Mouse (Mus musculus) cerebellum, adult 2 months (tissue): ENCODE data around the gene Ccdc9b. TPM values are rescaled to one million over a fixed set of nuclear protein-coding genes. Genes with fewer than 3 reads are reported as not detected.

Experiments
- DNase-seq, 2 experiments: peaks; one replicate each; pipeline ENCODE4 v3.0.0; 2021
- H3K27ac ChIP-seq: fragments of 200-500 bp; 2 replicates; pipeline ENCODE4 v1.5.1; 2012; ENCODE audit warnings: low read length, control low read depth, inconsistent platforms; ENCODE audit not compliant: insufficient read depth
- H3K27me3 ChIP-seq: fragments of 200-500 bp; 2 replicates; pipeline ENCODE4 v1.6.1; 2012; ENCODE audit warnings: inconsistent platforms, mild to moderate bottlenecking, low read length, moderate library complexity; ENCODE audit not compliant: control insufficient read depth, insufficient read depth
- H3K4me1 ChIP-seq: fragments of 200-500 bp; 2 replicates; pipeline ENCODE4 v1.6.1; 2011; ENCODE audit warnings: low read length; ENCODE audit not compliant: control insufficient read depth, insufficient read depth
- H3K4me3 ChIP-seq: fragments of 200-500 bp; replicated peaks from 2 replicates; pipeline ENCODE3; 2011; ENCODE audit warnings: mild to moderate bottlenecking, low read depth, low read length, control low read depth; ENCODE audit not compliant: insufficient read depth
- CTCF ChIP-seq: fragments of 200-500 bp; IDR thresholded peaks from 2 replicates; pipeline ENCODE4 v1.5.1; 2011; ENCODE audit warnings: low read depth, mild to moderate bottlenecking, control low read depth, low read length, moderate library complexity, borderline replicate concordance; ENCODE audit not compliant: insufficient read depth
- POLR2A ChIP-seq: fragments of 200-500 bp; IDR thresholded peaks from 2 replicates; pipeline ENCODE4 v1.6.1; 2011; ENCODE audit warnings: low read length, control low read depth, borderline replicate concordance; ENCODE audit not compliant: insufficient read depth
- WGBS: fragments of 180-500 bp; shearing (Covaris S2); methylation state at CpG from one replicate; pipeline ENCODE4 v1.1.7; 2018; 5-methylcytosine and 5-hydroxymethylcytosine counted together
- polyA plus RNA-seq: library from polyadenylated mRNA; depleted of rRNA; stranded (reverse); fragments of >200 nt; gene quantifications from 2 replicates; pipeline ENCODE4 v1.2.3, GENCODE M21; 2012; rRNA removed

Gene Ccdc9b
- polyA plus RNA-seq, 1 experiment, result 8.5 TPM

DNA sequence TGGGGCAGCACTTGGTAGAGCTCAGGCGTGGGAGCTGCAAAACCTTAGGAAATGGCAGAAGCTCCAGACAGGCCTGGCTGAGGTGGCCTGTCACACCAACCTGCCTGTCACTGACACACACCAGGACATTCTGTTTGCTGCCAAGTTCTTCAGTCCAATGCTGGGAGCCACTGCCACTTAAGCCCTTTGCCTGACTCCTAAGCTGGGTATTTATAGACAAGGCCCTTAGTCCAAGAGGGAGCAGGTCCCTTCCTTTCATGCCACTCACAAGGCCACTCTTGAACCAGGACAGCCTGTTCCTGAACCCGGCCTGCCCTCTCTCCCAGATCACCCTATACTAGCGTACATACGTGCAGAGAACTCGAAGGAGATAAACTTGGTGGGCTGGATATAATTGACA, 45.8 kb downstream of the Ccdc9b start:
- Histone ChIP-seq H3K4me3 (no peak overlapping the region), H3K4me1 (peaks cover 7% of the 10 kb centered on the region; the same call in 1 of the 2 replicates), H3K27me3 (no peaks in the 10 kb centered on the region), H3K27ac (no peak overlapping the region)
- 80% methylated on average over 5 of the region's 5 CpGs for WGBS
- DNase-seq, result no peak
- TF ChIP-seq POLR2A (no peak), CTCF (no peak)

DNA sequence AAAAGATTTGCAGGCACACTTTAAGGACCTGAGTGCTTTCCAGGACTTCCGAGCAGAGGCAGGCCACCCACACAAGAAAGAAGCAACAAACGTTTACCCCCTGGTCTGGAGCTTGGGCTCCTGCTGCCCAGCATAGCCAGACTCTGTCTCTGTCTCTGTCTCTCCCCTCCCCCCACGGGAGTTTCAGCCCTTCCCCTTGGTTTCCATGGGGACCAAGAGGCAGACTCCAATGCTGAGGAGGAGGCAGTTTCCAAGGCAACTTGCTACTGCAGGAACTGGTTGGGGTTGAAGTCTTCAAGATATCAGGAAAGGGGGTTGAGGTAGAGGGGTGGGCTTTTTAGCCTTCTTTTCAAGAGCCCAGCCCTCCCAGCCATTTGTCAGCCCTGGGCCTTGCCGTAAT, 48.2 kb downstream of the Ccdc9b start:
- WGBS, result 41% methylated on average over 4 of the region's 4 CpGs
- no peak overlapping the region for H3K4me3 ChIP-seq
- no peak for DNase-seq
- H3K4me1 ChIP-seq, result peaks cover 7% of the 10 kb centered on the region; the same call in 1 of the 2 replicates
- H3K27me3 ChIP-seq, result no peaks in the 10 kb centered on the region
- H3K27ac ChIP-seq, result no peak overlapping the region
- TF ChIP-seq CTCF (no peak), POLR2A (no peak)

DNA sequence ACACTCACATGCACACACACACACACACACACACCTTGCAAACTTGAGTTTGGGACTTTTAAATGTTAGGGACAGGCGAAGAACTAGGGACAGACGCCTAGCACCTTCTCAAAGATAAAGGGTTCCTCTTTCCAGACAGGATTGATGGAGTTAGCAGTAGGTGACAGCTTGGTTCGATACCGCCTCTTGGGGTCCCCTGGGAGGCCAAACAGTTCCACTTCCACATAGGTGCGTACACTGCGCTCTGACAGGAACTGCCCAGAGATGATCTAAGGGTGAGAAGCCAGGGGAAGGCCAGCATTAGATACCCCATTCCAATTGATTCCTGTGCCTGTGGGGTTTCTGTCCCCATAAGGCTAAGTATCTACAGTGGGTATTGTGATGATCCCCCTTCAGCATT, 48.8 kb downstream of the Ccdc9b start:
- no peak for DNase-seq

DNA sequence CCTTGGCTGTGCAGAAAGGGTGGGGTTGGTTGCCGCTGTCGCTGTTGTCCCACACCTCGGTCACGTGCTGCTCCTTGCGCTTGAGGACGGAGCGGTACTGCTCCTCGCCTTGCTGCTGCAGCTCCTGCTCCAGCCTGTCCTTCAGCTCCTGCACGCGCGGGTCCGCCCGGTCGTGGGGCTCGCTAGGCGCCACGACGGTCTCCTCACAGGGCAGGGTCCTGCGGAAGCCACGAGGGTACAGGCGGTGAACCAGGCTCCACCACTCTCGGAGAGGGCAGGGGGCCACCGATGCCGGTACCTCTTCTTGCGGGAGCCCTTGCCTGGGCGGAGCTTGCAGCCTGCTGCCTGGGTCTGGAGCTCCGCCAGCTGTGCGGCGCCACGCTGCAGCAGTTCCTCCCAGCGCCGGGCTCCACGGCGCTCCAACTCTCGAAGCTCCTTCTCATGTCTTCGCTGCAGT, 51.4 kb downstream of the Ccdc9b start:
- H3K4me1 ChIP-seq, result no peaks in the 10 kb centered on the region
- under 1% methylated on average over 36 of the region's 36 CpGs for WGBS
- no peak overlapping the region for H3K27ac ChIP-seq
- peak overlapping the region; percentile 21 for H3K4me3 ChIP-seq
- no peaks in the 10 kb centered on the region for H3K27me3 ChIP-seq
- TF ChIP-seq CTCF (no peak), POLR2A (no peak)
- peak; percentile 28 to 40 for DNase-seq

More for the DNA sequence above, 48.8 kb downstream of the Ccdc9b start:
- Histone ChIP-seq H3K27me3 (no peaks in the 10 kb centered on the region), H3K4me3 (no peak overlapping the region), H3K27ac (no peak overlapping the region), H3K4me1 (peaks cover 7% of the 10 kb centered on the region; the same call in 1 of the 2 replicates)
- WGBS, result 96% methylated on average over 6 of the region's 6 CpGs
- TF ChIP-seq CTCF (no peak), POLR2A (no peak)

DNA sequence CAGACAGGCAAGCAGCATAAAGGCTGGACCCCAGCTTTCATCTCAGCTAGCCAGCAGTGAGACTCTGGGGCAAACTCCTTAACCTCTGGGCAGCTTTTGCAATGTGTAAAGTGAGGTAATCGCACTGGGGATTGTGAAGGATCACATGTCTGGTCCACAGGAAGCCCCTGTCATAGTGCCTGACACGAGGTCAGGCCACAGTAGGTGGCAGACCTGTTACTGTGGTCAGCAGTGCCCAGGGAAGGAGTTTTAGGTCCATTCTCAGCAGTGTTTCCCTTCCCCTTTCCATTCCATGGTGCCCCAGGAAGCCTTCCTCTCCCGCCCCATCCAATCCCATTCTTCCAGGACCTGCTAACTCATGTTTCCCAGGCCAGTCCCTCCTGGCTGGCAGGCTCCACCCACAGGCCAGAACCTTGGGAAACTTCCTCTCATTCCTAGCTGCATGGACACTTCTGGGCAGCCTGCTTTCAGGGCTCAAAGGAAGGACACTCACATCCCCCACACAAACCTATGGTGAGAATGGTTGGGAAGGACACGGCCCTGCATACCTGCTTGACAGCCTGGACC, 52.7 kb downstream of the Ccdc9b start:
- no peak for DNase-seq
- TF ChIP-seq CTCF (no peak), POLR2A (no peak)
- Histone ChIP-seq H3K27me3 (no peaks in the 10 kb centered on the region), H3K4me3 (no peak overlapping the region), H3K27ac (no peak overlapping the region), H3K4me1 (no peaks in the 10 kb centered on the region)
- 83% methylated on average over 4 of the region's 4 CpGs for WGBS

DNA sequence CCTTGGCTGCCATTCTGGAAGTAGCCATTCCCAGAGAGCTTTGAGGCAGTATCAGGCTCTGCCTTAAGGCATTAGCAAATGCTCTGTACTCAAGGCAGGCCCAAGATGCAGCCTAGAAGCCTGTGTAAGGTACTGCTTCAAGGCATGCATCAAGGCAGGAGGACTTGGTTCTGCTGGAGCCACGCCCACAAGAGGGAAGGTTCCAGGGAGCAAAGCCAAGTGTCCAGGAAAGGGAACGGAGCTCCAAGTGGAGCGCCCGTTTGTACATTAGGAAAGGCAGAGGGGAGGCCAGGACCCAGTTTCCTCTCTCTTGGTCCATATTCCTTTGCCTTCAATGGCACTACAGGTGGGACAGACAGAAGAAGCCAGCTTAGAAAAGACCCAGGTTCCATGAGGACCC, 54.0 kb downstream of the Ccdc9b start:
- Histone ChIP-seq H3K27me3 (peaks cover 1% of the 10 kb centered on the region; the same call in 1 of the 2 replicates), H3K4me3 (no peak overlapping the region), H3K4me1 (no peaks in the 10 kb centered on the region), H3K27ac (no peak overlapping the region)
- 52% methylated on average over 4 of the region's 4 CpGs for WGBS
- DNase-seq, result no peak
- TF ChIP-seq CTCF (no peak), POLR2A (no peak)

DNA sequence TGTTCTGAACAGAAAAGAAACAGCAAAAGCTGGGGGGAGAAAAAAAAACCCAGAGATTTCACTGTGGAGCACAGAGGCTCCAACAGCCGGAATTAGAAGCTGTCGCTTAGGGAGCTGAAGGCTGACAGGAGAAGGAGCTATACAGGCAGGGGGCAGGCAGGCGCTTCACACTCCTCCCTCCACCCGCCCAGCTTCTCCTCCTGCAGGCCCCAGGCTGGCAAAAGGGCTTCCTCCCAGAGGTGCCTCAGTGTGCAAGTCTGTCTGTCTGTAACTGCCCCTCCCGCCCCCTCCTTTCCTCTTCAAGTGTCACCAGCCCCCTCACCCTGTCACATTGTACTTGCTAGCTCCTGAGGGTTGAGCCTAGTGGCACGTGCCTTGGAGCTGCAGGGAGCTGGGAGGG, 56.0 kb downstream of the Ccdc9b start:
- Histone ChIP-seq H3K27ac (no peak overlapping the region), H3K4me3 (no peak overlapping the region), H3K27me3 (peaks cover 3% of the 10 kb centered on the region; the same call in 1 of the 2 replicates), H3K4me1 (no peaks in the 10 kb centered on the region)
- no peak for DNase-seq
- 73% methylated on average over 6 of the region's 6 CpGs for WGBS
- TF ChIP-seq POLR2A, result no peak

Other genes with a start within 250 kb of the Ccdc9b start
- 8.6 and 9.2 TPM in 2 replicates for gene Bmf, start 213.0 kb downstream of the Ccdc9b start, polyA plus RNA-seq
- 2.9 and 3.4 TPM in 2 replicates for gene Bub1b, start 164.4 kb downstream of the Ccdc9b start, polyA plus RNA-seq
- 5.6 and 6.4 TPM in 2 replicates for gene Pak6, start 99.4 kb downstream of the Ccdc9b start, polyA plus RNA-seq
- gene Ankrd63, start 58.7 kb downstream of the Ccdc9b start, polyA plus RNA-seq, result 0.41 and 0.82 TPM in 2 replicates
- 0.86 and 0.97 TPM in 2 replicates for gene Plcb2, start 34.2 kb downstream of the Ccdc9b start, polyA plus RNA-seq
- 21.8 and 22.0 TPM in 2 replicates for gene Inafm2, start 16.9 kb downstream of the Ccdc9b start, polyA plus RNA-seq
- gene Phgr1, start 10.1 kb upstream of the Ccdc9b start, polyA plus RNA-seq, result not detected in 2 replicates
- 212 and 227 TPM in 2 replicates for gene Disp2, start 17.1 kb upstream of the Ccdc9b start, polyA plus RNA-seq
- 1.6 and 2.1 TPM in 2 replicates for gene Knstrn, start 51.3 kb upstream of the Ccdc9b start, polyA plus RNA-seq
- gene Ivd, start 99.3 kb upstream of the Ccdc9b start, polyA plus RNA-seq, result 128 and 134 TPM in 2 replicates
- 16.6 and 16.7 TPM in 2 replicates for gene Bahd1, start 137.7 kb upstream of the Ccdc9b start, polyA plus RNA-seq
- gene Chst14, start 163.8 kb upstream of the Ccdc9b start, polyA plus RNA-seq, result 4.2 and 4.4 TPM in 2 replicates